Mouse (Mus musculus): ENCODE measurements at regions not wholly inside any gene's neighbourhood (a gene's known extent, or its start where the extent isn't known, plus 50 kb on each side); places are given as distances from the start of the nearest gene placed in this dataset.

- TF ChIP-seq CTCF (IDR thresholded peaks at IDR 0.05; ENCODE audit: extremely low read depth, insufficient read length, insufficient replicate concordance, low read depth, low read length) (no peak), POLR2A (IDR thresholded peaks at IDR 0.05; ENCODE audit: low read depth, low read length) (no peak)
Measured at GRCm38 (mm10) chr10:99595659-99596058, 163.8 kb downstream of the Csl start.

All from small intestine, adult 2 months (tissue).